Mouse (Mus musculus): Measurements from ENCODE around the gene Styxl1.

Gene Styxl1

DNA sequence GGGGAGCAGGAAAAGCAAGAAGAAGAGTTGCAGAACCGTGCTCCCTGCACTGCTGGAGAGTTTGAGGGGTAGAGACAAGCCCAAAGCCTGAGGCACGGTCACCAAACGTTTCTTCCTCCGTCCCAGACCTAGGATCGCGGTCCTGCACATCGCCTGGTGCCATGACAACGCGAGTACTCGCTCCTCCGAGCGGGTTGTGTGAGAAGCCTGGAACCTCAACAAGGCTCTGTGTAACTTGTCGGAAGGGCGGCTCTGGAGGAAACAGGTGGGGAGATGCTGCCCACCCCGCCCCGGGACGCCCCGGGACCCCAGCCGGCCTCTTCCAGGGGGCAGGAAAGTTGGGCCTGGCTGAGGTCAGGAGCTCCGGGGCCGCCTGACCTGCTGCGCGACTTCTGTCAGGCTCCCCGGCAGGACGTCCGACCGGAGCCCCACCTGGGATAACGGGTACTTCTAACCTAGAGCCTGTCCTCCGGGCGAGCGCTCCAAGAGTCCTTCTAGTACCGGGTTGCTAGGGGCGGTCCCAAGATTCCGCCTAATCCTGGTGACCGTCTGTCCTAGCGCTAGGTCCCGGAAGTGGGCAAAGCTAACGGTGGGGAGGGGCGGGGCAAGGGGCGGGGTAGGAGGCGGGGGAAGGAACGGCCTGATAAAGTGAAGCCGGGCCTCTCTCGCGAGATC is at the start of gene Styxl1:
Styxl1 (minus strand) TSS at position 590 of the 675 bp plus-strand sequence.
- no peak for DNase-seq

DNA sequence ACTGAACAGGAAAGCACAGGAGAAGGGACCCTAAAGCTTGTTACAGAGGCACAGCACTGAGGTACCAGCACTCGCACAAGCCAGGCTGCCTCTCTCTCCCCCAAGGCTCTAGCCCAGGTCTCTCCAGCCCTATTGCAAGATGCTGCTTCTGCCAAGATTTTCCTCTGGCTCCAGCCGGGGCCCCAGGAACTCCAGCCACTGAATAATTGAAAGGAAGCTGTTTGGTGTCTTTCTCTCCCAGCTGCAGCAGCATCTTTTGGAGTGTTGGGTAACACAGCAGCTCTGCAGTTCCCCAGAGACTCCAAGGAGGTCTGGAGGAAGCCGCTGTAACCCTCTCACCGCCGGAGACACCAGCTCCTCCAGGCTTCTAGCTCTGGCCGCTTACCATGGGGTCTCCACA is 48.0 kb upstream of the Styxl1 start:
- no peak for DNase-seq

DNA sequence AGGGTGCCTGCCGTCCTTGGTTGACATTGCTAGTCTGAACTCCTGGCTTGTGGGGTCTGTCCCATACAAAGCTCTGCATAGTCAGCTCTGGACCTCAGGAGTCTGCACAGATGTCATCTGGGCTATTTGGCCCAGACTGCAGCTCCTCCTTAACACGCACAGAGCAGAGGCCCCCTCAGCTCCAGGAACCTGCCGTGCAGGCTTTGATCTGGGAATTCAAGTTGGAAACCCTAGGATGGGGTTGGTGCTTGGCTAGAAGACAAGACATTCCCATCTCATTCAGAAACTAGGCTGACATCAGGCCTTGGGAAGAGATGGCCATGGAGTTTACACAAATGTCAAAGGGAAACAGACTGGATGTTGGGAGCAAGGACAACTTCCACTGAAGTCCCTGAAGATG is 46.3 kb upstream of the Styxl1 start:
- DNase-seq = no peak

DNA sequence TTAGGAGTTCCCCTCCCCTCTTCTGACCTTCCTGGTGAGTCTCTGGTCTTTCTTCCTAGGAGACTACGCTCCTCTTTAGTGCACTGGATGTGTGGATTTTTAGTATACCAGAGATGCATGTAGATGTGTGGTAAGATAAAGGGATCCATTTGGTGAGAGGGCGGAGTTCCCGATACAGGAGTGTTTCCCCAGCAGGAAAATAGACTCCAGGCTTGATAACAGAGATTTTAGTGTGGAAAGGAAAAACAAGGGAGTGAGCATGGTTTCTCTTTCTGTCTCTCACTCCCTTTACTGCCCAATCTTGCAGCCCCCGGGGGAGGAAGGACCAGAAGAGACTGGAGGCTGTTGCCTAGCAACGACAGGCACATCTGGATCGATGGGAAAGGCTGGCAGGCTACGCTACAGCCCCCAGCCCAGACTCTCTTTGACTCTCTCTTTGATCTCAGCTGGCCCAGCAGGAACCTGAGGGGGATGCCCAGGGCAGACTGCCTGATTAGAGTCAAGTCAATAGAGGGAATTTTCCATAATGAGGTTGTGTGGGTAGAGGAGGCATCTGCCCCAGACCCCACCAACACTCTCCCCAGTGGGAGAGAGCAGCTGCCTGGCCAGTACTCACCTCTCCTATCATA is 44.2 kb upstream of the Styxl1 start:
- no peak for DNase-seq

DNA sequence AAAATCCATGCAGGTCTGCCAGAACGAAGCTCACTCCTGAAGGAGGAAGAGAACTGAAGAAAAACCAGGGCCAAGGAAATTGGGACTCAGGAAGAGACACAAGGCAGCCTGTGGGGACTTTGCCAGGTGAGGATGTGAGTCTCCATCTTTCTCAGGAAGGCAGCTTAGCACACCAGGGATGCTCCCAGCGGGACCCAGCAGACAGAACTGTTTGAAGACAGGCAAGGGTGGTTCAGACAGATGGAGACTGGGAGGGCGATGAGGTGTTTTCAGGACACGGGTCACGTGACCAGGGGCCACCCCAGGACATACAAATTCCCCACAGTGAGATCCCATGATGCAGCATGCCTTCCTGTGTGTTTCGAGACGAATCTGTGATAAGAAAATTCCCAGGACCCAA is 40.3 kb upstream of the Styxl1 start:
- DNase-seq = peak; percentile 37

DNA sequence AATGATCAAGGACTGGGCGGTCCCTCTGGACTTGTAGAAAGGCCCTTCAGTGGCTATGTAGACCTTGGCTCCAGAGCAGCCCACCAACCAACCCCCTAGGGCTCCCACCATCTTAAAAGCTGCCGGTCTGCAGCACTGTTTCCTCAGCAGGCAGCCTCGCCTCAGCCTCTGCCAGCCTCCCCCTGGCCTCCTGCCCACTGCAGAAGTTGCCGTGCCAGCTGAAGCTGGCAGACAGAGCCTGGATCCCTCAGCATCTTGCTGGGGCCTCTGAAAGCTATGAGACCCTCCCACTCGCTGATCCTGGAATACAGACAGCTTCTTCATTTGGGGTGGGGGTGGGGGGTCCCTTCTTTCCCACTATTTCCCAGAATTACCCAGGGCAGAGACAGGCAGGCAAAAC is 34.8 kb upstream of the Styxl1 start:
- DNase-seq = peak; percentile 84

DNA sequence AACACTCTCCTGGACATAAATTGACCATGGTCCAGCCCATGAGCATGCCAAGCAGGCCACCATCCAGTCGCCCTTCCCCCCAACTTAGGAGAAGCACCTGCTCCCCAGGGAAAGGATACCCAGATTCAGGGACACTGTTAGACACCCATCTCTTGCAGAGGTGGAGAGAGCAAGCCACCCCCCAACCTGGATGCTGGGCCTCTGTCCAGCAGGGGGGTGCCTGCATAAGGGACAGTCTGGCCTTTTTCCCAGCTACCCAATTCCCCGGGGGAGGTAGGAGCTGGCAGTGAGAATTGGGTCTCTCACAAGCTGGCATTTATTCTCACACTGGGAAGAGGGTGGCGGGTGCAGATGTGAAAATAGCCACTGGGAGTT is 29.1 kb upstream of the Styxl1 start:
- DNase-seq = no peak

DNA sequence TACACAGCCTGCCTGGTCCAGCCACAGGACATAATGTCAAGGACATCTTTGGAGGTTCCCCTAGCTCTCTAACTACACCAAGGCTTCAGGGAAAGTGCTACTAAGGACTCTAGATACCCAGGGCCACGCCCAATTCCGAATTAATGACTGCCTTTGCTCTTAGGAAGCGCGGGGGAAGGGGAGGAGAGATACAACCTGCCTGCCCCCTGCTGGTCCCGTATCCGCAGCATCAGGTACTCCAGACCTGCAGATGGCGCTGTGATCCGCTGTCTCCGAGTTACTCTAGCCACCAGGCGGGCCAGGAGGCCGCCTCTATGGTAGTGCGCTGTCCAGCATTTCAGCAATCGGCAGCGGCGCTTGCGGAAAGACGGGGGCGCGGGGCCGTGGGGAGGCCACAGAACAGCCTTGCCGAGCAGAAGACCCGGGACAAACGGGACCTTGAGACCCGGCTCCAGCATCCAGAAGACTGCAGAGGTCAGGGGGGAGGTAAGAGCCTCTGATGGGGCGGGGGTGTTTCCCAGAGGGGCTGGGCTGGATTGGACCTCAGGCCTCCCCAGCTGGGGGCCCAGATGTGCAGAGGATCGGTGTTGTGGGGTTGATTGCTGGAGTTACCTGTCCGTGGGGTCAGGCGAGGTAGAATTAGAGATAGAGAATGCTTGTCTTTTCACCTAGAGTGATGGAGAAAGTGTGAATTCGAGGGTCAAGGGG is 28.5 kb upstream of the Styxl1 start, which contains the start of gene Srrm3:
Srrm3 (plus strand) TSS at position 336 of the 708 bp plus-strand sequence.
- peak; percentile 98 for DNase-seq

DNA sequence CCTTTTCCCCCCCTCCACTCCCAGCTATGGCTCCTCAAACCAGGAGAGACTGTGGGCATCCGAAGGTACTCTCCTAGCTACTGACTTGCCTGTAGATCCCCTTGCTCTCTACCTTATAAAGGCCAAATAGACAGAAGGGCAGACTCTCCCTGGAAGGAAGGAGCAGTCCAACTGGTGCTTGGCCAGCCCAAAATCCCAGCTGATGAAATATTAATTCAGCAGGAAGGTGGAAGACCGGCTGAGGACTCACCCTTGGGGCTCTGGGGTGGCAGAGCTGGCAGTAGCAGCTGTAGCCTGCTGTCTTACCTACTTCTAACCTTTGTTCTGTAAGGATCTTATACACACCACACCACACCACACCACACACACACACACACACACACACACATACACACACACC is 26.6 kb upstream of the Styxl1 start:
- no peak for DNase-seq

DNA sequence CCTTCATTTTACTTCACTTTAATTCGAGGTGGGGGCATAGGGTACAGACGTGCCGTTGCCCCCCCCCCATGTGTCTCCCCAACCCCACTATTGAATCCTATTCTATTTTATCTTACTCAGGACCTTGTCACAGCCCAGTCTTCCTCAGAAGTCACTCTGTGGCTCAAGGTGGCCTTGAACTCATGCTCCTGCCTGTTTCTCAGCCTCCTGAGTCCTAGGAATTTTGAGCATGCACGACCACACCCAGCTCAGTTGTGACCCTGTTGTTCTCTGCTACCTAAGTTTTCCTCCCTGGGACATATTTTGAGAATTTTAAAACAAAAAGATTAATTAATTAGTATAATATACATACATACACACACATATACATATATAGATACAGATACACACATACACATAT is 25.5 kb upstream of the Styxl1 start:
- DNase-seq = no peak

DNA sequence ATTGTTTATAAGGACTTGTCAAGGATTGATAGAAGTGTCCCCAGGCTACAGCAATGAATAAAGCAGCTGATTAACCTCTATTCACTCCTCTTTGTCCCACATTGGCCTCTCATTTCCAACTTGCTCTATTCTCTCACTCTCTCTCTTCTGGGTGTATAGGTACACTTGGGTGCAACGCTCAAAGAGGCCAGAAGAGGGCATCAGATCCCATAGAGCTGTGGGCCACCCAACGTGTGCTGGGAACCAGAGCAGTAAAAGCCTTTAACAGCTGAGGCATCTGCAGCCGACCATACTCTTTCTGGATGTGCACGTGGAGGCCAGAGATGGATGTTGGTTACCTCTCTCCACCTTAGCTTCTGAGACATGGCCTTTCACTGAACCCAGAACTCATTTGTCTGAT is 24.9 kb upstream of the Styxl1 start:
- DNase-seq = no peak

DNA sequence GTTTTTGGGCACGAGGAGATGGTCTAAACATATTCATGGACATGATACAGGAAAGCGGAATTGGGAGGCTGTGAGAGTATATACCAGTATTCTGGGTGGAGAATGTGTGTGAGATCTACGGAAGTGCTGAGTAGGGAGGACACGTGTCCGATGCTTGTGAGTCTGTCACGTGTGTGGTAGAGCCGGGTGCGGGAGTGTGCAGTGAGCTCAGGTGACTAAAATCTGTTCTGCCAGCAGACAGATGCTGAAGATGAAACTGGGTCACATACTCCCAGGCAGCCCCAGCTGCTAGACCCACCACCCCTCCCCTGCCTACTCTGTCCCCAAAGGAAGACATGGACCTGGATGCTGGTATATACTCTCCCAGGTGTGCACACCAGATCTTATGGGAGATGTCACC is 24.5 kb upstream of the Styxl1 start:
- no peak for DNase-seq

DNA sequence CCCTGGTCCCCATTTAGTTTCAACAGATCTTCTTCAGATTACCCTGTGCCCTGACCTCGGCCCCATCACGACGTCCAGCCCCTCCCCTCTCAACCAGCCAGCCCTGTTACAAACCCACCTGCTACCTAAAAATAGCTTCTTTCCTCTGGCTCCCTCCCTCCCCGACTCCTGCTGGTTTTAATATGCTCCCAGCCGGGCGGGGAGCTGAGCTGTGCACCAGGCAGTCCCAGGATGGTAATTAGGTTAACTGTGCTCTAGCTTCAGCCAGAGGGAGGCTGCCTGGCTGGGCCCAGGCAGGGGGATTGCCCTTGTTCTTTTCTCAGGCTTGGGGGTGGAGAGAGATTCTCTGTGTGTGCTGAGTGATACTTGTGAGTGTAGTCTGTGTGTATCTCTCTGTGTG is 22.7 kb upstream of the Styxl1 start:
- no peak for DNase-seq

DNA sequence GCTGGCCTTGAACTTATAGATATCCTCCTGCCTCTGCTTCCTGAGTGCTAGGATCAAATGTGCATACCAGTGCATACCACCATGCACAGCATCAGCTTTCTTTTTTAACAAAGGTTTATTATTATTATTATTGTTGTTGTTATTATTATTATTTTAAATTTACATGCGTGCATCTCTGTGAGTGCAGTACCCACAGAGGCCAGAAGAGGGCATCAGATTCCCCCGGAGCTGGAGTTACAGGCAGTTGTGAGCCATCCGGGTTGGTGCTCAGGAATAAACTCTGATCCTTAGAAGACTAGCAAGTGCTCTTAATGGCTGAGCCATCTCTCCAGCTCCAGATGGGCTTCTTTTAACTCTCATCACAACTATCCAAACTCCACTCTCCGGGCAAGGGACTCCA is 21.6 kb upstream of the Styxl1 start:
- peak; percentile 61 for DNase-seq

DNA sequence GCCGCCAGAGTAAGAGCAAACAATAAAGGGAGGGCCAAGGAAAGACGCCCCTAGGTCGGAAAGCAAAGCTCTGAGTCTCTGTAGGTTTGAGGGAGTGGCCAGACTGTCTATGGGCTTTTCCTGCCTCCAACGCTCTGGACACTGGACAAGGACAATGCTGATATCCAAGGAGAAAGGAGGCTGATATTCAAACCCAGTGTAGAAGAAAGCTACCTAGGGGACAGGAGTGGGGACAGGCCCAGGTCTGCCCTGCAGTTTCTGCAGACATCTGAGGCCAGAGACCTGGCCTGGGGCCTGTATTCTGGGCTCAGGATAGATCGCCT is 16.6 kb upstream of the Styxl1 start:
- DNase-seq = no peak

DNA sequence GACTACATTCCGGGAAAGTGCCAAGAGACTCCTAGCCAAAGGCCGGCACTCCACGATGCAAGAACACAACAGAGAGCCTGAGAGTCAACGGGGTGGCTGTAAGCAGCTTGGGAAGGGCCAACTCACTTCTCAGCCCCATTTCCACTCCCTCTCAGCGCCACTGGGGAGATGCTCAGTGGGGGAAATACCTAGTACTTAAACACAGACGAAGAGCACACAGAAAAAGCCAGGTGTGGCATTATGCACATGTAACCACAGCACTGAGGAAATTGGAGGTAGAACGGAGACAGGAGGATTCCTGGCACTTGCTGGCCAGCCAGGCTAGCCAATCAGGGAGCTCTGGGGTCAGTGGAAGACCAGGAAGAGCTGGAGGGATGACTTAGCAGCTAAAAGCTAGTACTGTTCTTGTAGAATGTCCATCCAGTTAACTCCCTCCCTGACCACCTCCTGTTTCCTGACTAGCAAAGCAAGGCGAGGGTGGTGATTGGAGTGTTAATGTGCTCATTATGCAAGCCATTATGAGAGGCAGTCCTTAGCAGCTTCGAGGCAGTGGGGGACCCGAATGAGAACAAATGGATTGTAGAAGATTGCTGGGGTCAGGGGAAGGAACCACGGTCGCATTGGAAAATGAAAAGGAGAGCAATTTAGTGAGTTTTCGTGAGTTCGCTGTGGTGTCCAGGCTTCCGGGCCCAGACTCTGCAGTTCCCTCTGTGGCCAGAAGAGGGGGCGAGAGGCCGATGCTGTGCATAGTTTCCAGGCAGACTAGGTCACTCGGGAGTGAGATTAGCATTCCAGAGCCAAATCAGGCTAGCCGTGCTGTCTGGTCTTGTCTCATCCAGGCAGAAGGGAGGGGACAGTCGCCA is 16.0 kb upstream of the Styxl1 start:
- DNase-seq = peak; percentile 93

DNA sequence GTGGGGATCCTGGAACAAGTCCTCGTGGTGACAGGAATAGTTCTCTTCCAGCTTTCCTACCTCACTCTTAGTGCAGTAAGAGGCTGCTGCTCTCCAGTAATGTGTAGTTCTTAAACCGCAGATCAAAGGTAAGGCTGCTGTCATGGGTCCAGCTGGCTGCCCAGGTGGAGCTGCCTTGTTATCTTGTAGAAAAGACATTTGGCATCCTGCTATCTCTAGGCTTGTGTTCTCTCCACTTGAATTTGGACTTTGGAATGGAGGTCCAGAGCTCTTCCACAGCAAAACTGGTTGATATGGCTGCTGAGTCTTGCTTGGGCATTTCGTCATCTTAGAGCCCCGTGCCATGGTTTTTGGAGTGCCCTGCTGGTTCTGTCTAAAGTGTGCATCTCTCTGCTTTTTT is 4.7 kb upstream of the Styxl1 start:
- DNase-seq = no peak

DNA sequence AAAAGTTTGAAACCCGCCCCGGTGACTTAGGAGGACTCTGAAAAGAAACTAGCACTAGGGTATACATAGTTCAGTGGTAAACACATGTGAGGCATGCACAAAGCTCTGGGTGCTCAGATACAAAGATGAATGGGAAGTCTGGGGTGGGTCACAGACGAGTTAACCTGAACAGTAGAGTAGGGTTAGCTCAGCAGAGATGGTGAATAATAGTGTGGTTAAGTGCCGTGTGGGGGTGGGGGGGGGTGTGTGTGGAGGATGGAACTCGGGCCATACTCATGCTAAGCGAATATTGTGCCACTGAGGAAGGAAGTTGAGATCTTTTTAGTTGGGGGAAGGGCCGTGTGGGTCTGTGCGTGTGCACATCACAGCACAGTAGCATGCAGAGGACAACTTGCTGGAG is 2.1 kb upstream of the Styxl1 start:
- DNase-seq = no peak

DNA sequence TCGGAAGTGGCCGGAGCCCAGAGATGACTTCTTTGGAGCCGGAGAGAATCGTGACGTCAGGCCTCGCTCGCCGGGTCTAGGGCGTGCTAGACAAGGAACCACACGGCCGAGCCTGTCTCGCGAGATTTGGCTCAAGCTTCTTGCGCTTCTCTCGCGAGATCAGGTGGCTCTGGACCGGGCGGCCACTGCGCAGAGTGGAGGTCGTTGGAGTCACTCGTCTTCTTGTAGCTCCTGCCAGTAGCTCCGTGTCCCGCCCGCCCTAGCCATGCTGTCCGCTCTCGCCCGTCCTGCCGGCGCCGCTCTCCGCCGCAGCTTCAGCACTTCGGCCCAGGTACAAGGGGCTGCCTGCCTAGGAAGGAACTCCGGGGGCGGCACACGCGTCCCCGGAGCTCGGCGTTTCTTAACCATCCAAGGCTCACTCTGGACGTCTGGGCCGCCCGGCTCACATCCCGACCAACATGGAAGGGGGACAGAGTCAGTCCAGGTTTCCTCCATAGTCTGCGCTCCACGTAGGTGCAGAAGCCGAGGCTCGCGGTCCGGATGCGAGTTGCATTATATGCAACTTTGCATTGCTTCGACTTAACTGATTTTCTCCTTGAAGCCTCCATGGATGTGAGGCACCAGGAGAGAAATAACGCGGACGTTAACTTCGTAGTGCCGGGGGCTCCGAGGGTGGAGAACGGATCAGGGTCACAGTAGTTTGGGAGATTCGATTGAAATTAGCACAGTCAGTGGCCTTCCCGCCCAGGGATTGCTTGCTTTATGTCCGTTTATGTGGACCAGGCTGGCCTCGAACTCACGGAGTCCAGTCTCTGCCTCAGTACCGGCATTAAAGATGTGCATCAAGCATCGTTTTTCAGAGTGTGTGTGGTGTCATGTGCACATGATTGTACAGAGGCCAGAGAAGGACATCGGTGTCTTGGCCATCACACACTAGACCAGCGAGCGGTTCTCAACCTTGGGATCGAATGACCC is 573 bp upstream of the Styxl1 start, which contains the start of gene Mdh2:
Mdh2 (plus strand) TSS at position 10 of the 975 bp plus-strand sequence.
- peak; percentile 98 for DNase-seq

DNA sequence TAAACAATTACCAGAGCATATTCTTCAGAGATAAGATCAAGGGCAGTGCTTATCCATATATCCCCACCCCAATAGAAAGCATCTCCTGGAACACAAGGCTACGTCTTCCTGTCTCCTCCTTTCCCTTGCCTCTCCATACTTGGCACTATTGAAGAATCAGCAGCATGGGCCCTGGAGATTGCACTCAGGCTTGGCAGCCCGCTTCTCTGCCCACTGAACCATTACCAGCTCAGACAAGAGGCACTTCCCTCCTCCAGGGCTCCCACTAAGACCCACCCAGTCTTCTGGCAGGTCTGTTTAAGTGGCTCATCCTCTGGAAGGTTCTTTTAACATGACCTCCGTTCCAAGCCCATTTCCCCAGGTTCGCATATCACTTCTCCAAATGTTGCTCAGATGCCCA is 1.6 kb downstream of the Styxl1 start:
- DNase-seq = no peak

DNA sequence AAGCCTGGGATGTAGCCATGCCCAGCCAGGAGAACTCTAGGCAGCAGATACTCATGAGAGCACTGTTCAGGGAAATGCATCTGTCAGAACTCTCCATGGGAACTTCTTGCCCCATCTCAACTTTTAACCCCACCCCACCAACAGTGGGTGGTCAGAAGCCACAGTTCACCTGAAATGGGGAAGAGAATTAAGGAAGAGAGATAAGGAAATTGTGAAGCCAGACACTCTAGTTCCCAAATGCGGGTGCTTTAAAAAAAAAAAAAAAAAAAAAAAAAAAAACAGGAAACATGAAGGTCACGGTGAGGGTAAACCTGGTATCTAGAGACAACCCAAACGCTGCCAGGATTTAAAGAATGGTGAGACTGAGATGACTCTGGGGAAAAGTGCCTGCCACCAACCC is 5.7 kb downstream of the Styxl1 start:
- DNase-seq = no peak

DNA sequence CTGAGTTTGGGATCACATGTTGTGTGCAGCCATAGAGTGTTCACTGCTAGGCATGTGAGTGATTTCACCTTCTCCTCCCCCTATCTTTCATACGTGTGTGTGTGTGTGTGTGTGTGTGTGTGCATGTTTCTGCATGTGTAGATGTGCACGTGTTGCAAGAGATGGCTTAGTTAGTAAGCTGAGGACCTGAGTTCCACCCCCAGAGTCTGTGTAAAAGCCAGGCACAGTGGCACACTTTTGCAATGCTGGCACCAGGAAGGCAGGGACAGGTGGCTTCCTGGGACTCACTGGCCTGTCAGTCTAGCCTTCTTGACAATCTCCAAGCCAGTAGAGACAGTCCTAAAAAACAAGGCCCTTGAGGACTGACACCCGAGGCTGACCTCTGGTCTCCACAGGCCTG is 13.2 kb downstream of the Styxl1 start:
- no peak for DNase-seq
